Mouse (Mus musculus): ENCODE measurements at regions not wholly inside any gene's neighbourhood (a gene's known extent, or its start where the extent isn't known, plus 50 kb on each side); places are given as distances from the start of the nearest gene placed in this dataset.
A peak's percentile ranks its signal among the peaks of the same experiment; 100 is the strongest.

GRCm38 (mm10) chr6:31283973-31284372 lies 114.6 kb upstream of the Mkln1 start:
- DNase-seq: no peak

GRCm38 (mm10) chr6:31284390-31284789 lies 114.1 kb upstream of the Mkln1 start:
- DNase-seq: no peak

- no peak for DNase-seq
Observed at GRCm38 (mm10) chr6:31285064-31285463, 113.5 kb upstream of the Mkln1 start.

- DNase-seq: no peak
Observed at GRCm38 (mm10) chr6:31285981-31286737, 112.4 kb upstream of the Mkln1 start.

GRCm38 (mm10) chr6:31287176-31287575 lies 111.4 kb upstream of the Mkln1 start:
- DNase-seq: no peak

GRCm38 (mm10) chr6:31287686-31288085 lies 110.8 kb upstream of the Mkln1 start:
- DNase-seq: no peak

- peak; percentile 74 for DNase-seq
Observed at GRCm38 (mm10) chr6:31288421-31289233, 109.9 kb upstream of the Mkln1 start.

- DNase-seq: no peak
Observed at GRCm38 (mm10) chr6:31289234-31289486, 109.4 kb upstream of the Mkln1 start.

- DNase-seq: no peak
Observed at GRCm38 (mm10) chr6:31292081-31292480, 106.5 kb upstream of the Mkln1 start.

GRCm38 (mm10) chr6:31293008-31293407 lies 105.5 kb upstream of the Mkln1 start:
- no peak for DNase-seq

GRCm38 (mm10) chr6:31299395-31299794 lies 99.1 kb upstream of the Mkln1 start:
- DNase-seq: no peak

- no peak for DNase-seq
Observed at GRCm38 (mm10) chr6:31305736-31306135, 92.8 kb upstream of the Mkln1 start.

GRCm38 (mm10) chr6:31307047-31307633 lies 91.4 kb upstream of the Mkln1 start:
- no peak for DNase-seq

GRCm38 (mm10) chr6:31307899-31308298 lies 90.6 kb upstream of the Mkln1 start:
- no peak for DNase-seq

- no peak for DNase-seq
Observed at GRCm38 (mm10) chr6:31310660-31311059, 87.9 kb upstream of the Mkln1 start.

- DNase-seq: no peak
Observed at GRCm38 (mm10) chr6:31313869-31314470, 84.6 kb upstream of the Mkln1 start.

GRCm38 (mm10) chr6:31317741-31318225 lies 80.8 kb upstream of the Mkln1 start:
- peak; percentile 22 for DNase-seq

GRCm38 (mm10) chr6:31318506-31318905 lies 80.0 kb upstream of the Mkln1 start:
- DNase-seq: peak; percentile 69

GRCm38 (mm10) chr6:31319431-31319830 lies 79.1 kb upstream of the Mkln1 start:
- no peak for DNase-seq

- DNase-seq: no peak
Observed at GRCm38 (mm10) chr6:31320141-31320830, 78.2 kb upstream of the Mkln1 start.

GRCm38 (mm10) chr6:31321066-31321846 lies 77.3 kb upstream of the Mkln1 start:
- DNase-seq: no peak
